Mouse (Mus musculus): ENCODE measurements at regions not wholly inside any gene's neighbourhood (a gene's known extent, or its start where the extent isn't known, plus 50 kb on each side); places are given as distances from the start of the nearest gene placed in this dataset.
A peak's percentile ranks its signal among the peaks of the same experiment; 100 is the strongest.

DNA sequence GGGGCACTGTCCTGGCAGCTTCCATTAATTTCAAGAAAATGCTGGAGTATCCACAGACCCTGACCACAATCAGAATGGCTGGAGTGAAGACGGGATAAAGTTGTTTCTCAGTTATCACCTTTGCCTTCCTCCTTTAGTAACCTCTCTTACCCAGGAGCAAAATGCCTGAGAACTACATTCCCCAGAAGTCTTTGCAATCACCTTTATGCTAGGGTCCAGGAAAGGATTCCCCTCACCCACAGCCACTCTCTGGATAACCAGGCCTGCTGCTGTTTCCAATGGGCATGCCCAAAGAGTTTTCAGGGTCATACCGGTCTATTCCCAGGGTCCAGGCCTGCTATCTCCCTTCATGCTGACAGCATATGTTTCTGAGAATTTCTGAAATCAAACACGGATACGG, 91.9 kb downstream of the Setd4 start:
- no peak overlapping the region for H3K27ac ChIP-seq (ENCODE audit: control insufficient read depth, insufficient read depth, low read depth, low read length)
- TF ChIP-seq POLR2A (IDR thresholded peaks at IDR 0.05; ENCODE audit: control insufficient read depth, low read depth, low read length): no peak
- no peak for TF ChIP-seq CTCF (IDR thresholded peaks at IDR 0.05; ENCODE audit: control insufficient read depth, insufficient read depth, insufficient replicate concordance, low read depth, low read length)
- H3K4me1 ChIP-seq (ENCODE audit: control insufficient read depth, insufficient read depth, low read length): no peaks in the 10 kb centered on the region
- H3K4me3 ChIP-seq (ENCODE audit: control insufficient read depth, low read depth, low read length): no peak overlapping the region
- no peaks in the 10 kb centered on the region for H3K36me3 ChIP-seq (ENCODE audit: control insufficient read depth, insufficient read depth, low read length)
- no peaks in the 10 kb centered on the region for H3K27me3 ChIP-seq (ENCODE audit: control insufficient read depth, insufficient read depth, low read length)

DNA sequence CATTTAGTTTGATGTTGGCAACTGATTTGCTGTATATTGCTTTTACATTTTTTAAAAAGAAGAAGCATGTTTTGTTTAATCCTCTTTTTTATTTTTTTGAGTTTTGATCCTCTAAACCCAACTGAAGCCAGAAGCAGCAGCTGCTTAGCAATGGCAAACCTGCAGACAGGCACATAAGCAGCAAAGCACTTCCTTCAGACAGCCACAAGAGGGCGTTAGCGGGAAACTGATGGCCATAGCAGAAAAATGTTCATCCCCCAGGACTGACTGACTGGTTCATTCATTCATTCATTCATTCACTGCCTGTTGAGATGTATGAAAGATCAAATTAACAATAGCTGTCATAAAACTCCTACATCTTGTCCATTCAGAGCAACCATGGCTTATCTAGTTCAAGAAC, 92.3 kb downstream of the Setd4 start:
- H3K36me3 ChIP-seq (ENCODE audit: control insufficient read depth, insufficient read depth, low read length): no peaks in the 10 kb centered on the region
- H3K4me3 ChIP-seq (ENCODE audit: control insufficient read depth, low read depth, low read length): no peak overlapping the region
- H3K4me1 ChIP-seq (ENCODE audit: control insufficient read depth, insufficient read depth, low read length): no peaks in the 10 kb centered on the region
- TF ChIP-seq POLR2A (IDR thresholded peaks at IDR 0.05; ENCODE audit: control insufficient read depth, low read depth, low read length) (no peak), CTCF (IDR thresholded peaks at IDR 0.05; ENCODE audit: control insufficient read depth, insufficient read depth, insufficient replicate concordance, low read depth, low read length) (peak; percentile 50; the same call in 1 of the 2 replicates)
- H3K27ac ChIP-seq (ENCODE audit: control insufficient read depth, insufficient read depth, low read depth, low read length): no peak overlapping the region
- H3K27me3 ChIP-seq (ENCODE audit: control insufficient read depth, insufficient read depth, low read length): no peaks in the 10 kb centered on the region

GRCm38 (mm10) chr16:93498800-93499199, 105.1 kb downstream of the Setd4 start:
- Histone ChIP-seq H3K27ac (ENCODE audit: control insufficient read depth, insufficient read depth, low read depth, low read length) (no peak overlapping the region), H3K36me3 (ENCODE audit: control insufficient read depth, insufficient read depth, low read length) (no peaks in the 10 kb centered on the region), H3K4me1 (ENCODE audit: control insufficient read depth, insufficient read depth, low read length) (no peaks in the 10 kb centered on the region), H3K27me3 (ENCODE audit: control insufficient read depth, insufficient read depth, low read length) (no peaks in the 10 kb centered on the region), H3K4me3 (ENCODE audit: control insufficient read depth, low read depth, low read length) (no peak overlapping the region)
- TF ChIP-seq CTCF (IDR thresholded peaks at IDR 0.05; ENCODE audit: control insufficient read depth, insufficient read depth, insufficient replicate concordance, low read depth, low read length) (no peak), POLR2A (IDR thresholded peaks at IDR 0.05; ENCODE audit: control insufficient read depth, low read depth, low read length) (no peak)

DNA sequence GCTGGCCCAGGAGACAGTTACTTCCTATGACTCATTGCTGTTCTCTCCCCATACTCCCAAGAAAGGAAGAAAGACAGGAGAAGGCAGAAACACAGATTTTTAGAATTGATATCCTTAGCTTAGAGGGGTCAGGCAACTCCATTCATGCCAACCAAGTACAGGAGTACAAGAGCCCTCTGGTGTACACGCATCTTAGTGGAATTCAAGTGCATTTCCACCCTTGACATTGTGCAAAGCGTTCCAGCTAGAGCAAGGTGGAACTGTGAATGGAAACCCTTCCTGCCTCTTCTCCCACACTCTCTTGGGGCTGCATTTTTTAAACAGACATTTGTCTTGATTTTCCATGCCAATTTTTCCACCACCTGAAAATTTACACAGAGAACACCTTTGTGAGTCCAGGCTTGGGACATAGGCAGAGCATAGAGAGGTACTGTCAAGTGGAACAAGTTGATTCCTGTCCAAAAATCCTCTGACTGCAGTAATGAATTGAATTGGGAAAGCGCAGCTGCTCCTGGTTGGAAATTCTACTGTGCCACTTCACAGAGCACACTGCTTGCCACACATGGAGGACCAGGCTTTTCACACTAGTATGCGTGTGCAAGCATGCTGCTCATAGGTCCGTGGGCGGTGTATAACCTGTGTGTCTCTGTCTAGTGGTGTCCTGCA, 110.4 kb downstream of the Setd4 start:
- no peak for TF ChIP-seq POLR2A (IDR thresholded peaks at IDR 0.05; ENCODE audit: control insufficient read depth, low read depth, low read length)
- TF ChIP-seq CTCF (IDR thresholded peaks at IDR 0.05; ENCODE audit: control insufficient read depth, insufficient read depth, insufficient replicate concordance, low read depth, low read length): no peak
- Histone ChIP-seq H3K36me3 (ENCODE audit: control insufficient read depth, insufficient read depth, low read length) (no peaks in the 10 kb centered on the region), H3K27ac (ENCODE audit: control insufficient read depth, insufficient read depth, low read depth, low read length) (no peak overlapping the region), H3K4me1 (ENCODE audit: control insufficient read depth, insufficient read depth, low read length) (peaks cover 2% of the 10 kb centered on the region), H3K27me3 (ENCODE audit: control insufficient read depth, insufficient read depth, low read length) (no peaks in the 10 kb centered on the region), H3K4me3 (ENCODE audit: control insufficient read depth, low read depth, low read length) (no peak overlapping the region)

- no peak for TF ChIP-seq CTCF (IDR thresholded peaks at IDR 0.05; ENCODE audit: control insufficient read depth, insufficient read depth, insufficient replicate concordance, low read depth, low read length)
- no peak for TF ChIP-seq POLR2A (IDR thresholded peaks at IDR 0.05; ENCODE audit: control insufficient read depth, low read depth, low read length)
- H3K4me1 ChIP-seq (ENCODE audit: control insufficient read depth, insufficient read depth, low read length): no peaks in the 10 kb centered on the region; the same call in 1 of the 2 replicates
Measured at GRCm38 (mm10) chr16:93486646-93487550, 117.0 kb downstream of the Setd4 start.

DNA sequence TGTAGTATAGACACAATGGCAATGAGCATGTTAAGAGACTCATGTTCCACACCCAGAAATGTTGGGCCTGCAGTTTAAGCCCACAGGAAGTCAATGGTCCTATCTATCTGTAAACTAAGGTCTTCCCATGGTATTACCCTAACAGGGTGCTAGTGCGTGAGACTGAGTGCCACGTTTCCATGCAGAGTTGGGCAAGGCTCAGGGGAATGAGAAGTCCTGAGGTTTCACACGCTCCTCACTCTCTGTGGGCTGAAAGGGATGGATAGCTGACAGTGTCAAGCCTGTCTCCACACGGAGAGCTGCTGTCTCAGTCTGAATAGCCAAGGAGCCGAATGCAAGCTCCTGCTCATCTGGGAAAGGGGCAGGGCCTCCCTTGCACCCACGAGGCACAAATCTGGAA, 133.9 kb downstream of the Setd4 start:
- no peaks in the 10 kb centered on the region for H3K4me1 ChIP-seq (ENCODE audit: control insufficient read depth, insufficient read depth, low read length)
- H3K36me3 ChIP-seq (ENCODE audit: control insufficient read depth, insufficient read depth, low read length): no peaks in the 10 kb centered on the region
- H3K4me3 ChIP-seq (ENCODE audit: control insufficient read depth, low read depth, low read length): no peak overlapping the region
- no peak overlapping the region for H3K27ac ChIP-seq (ENCODE audit: control insufficient read depth, insufficient read depth, low read depth, low read length)
- no peaks in the 10 kb centered on the region for H3K27me3 ChIP-seq (ENCODE audit: control insufficient read depth, insufficient read depth, low read length)
- TF ChIP-seq CTCF (IDR thresholded peaks at IDR 0.05; ENCODE audit: control insufficient read depth, insufficient read depth, insufficient replicate concordance, low read depth, low read length): no peak
- no peak for TF ChIP-seq POLR2A (IDR thresholded peaks at IDR 0.05; ENCODE audit: control insufficient read depth, low read depth, low read length)

More at GRCm38 (mm10) chr16:93486646-93487550, 117.0 kb downstream of the Setd4 start:
- Histone ChIP-seq H3K36me3 (ENCODE audit: control insufficient read depth, insufficient read depth, low read length) (no peaks in the 10 kb centered on the region), H3K27me3 (ENCODE audit: control insufficient read depth, insufficient read depth, low read length) (no peaks in the 10 kb centered on the region), H3K4me3 (ENCODE audit: control insufficient read depth, low read depth, low read length) (no peak overlapping the region), H3K27ac (ENCODE audit: control insufficient read depth, insufficient read depth, low read depth, low read length) (no peak overlapping the region)

DNA sequence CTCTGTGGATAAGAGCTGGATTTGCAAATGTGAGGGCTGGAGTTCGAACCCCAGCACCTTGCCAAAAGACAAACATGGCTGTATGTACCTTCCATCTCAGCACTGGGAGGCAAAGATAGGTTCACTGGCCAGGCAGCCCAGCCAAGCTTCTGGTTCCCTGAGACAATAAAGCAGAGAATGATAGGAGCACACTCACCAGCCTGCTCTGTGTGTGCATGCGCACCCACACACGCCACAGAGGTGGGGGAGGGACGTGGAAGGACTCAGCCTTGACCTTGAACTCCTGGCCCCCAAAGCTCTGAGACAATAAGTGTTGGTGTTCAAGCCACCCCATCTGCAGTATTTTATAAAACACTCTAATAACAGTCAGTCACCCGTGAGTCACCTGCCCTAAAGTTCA, 138.1 kb downstream of the Setd4 start:
- Histone ChIP-seq H3K36me3 (ENCODE audit: control insufficient read depth, insufficient read depth, low read length) (no peaks in the 10 kb centered on the region), H3K4me3 (ENCODE audit: control insufficient read depth, low read depth, low read length) (no peak overlapping the region), H3K27ac (ENCODE audit: control insufficient read depth, insufficient read depth, low read depth, low read length) (no peak overlapping the region), H3K4me1 (ENCODE audit: control insufficient read depth, insufficient read depth, low read length) (peaks cover 4% of the 10 kb centered on the region), H3K27me3 (ENCODE audit: control insufficient read depth, insufficient read depth, low read length) (no peaks in the 10 kb centered on the region)
- no peak for TF ChIP-seq CTCF (IDR thresholded peaks at IDR 0.05; ENCODE audit: control insufficient read depth, insufficient read depth, insufficient replicate concordance, low read depth, low read length)
- TF ChIP-seq POLR2A (IDR thresholded peaks at IDR 0.05; ENCODE audit: control insufficient read depth, low read depth, low read length): no peak
